9 mouse cellular contexts compared by ENCODE assay signal in genomic region chr11:102448327-102448726, GRCm38 (mm10). TPM values are rescaled to one million over a fixed set of nuclear protein-coding genes. Genes with fewer than 3 reads are reported as not detected.
A peak's percentile ranks its signal among the peaks of the same experiment; 100 is the strongest.
DNase-seq lines count a peak whose midpoint lies in the region; ATAC-seq and TF ChIP-seq lines count a peak whose summit lies in the region.
"Had no signal": no experiment of that assay in that cellular context is flagged by ENCODE, and none has a peak within 500 bp of the region (broad histone marks: within the 10 kb centered on the region; RNA-seq: fewer than 3 reads in every experiment).

No protein-coding gene starts in this region.

- peaks cover 63% of the 10 kb centered on the region for H3K27me3 ChIP-seq in hindbrain, embryonic 10.5 days (ENCODE audit: insufficient read depth, poor library complexity, severe bottlenecking)
- H3K27me3 ChIP-seq in hindbrain, embryonic 11.5 days (ENCODE audit: control insufficient read depth, insufficient read depth, low read length) = peaks cover 5% of the 10 kb centered on the region; the same call in 1 of the 2 replicates
- H3K27me3 ChIP-seq in forebrain, postnatal 0 days (ENCODE audit: insufficient read depth, low read length) = no peaks in the 10 kb centered on the region
- no peaks in the 10 kb centered on the region for H3K27me3 ChIP-seq in stomach, postnatal 0 days (ENCODE audit: control insufficient read depth, insufficient read depth, low read length)
- H3K27me3 ChIP-seq in liver, embryonic 12.5 days (replicated peaks) = peaks cover 79% of the 10 kb centered on the region

- no peaks in the 10 kb centered on the region for H3K9me3 ChIP-seq in hindbrain, embryonic 10.5 days
- no peaks in the 10 kb centered on the region for H3K9me3 ChIP-seq in hindbrain, embryonic 11.5 days (ENCODE audit: control insufficient read depth, low read length)
- H3K9me3 ChIP-seq in forebrain, postnatal 0 days (ENCODE audit: low read length) = no peaks in the 10 kb centered on the region
- H3K9me3 ChIP-seq in stomach, postnatal 0 days (ENCODE audit: control insufficient read depth, low read length) = no peaks in the 10 kb centered on the region
- H3K9me3 ChIP-seq in liver, embryonic 12.5 days (replicated peaks) = no peaks in the 10 kb centered on the region

- peak overlapping the region; percentile 94; the same call in 1 of the 2 replicates for H3K4me3 ChIP-seq in hindbrain, embryonic 10.5 days
- no peak overlapping the region for H3K4me3 ChIP-seq in hindbrain, embryonic 11.5 days (ENCODE audit: low read depth, low read length)
- no peak overlapping the region; the same call in 1 of the 2 replicates for H3K4me3 ChIP-seq in forebrain, postnatal 0 days (ENCODE audit: low read depth, low read length)
- H3K4me3 ChIP-seq in stomach, postnatal 0 days (ENCODE audit: low read depth, low read length) = no peak overlapping the region
- no peak overlapping the region for H3K4me3 ChIP-seq in liver, embryonic 12.5 days

- no peak for DNase-seq in hindbrain, embryonic 10.5 days (ENCODE audit: low spot score)
- DNase-seq in hindbrain, embryonic 11.5 days (ENCODE audit: low spot score) = no peak
- peak; percentile 61 to 64 for DNase-seq in right cerebral cortex, adult 2 months (ENCODE audit: low spot score in 2 of 2)
- DNase-seq in right cerebral cortex, postnatal 14 days = no peak
- no peak for DNase-seq in forebrain, postnatal 0 days
- DNase-seq in stomach, postnatal 0 days (ENCODE audit: low spot score) = no peak
- no peak for DNase-seq in gastrocnemius, adult 18-20 months (ENCODE audit: low spot score)
- DNase-seq: liver had no signal

- H3K4me2 ChIP-seq in hindbrain, embryonic 11.5 days (replicated peaks; ENCODE audit: low read depth, low read length) = no peak overlapping the region
- peak overlapping the region; percentile 85 for H3K4me2 ChIP-seq in forebrain, postnatal 0 days (ENCODE audit: low read depth)
- H3K4me2 ChIP-seq in stomach, postnatal 0 days (replicated peaks; ENCODE audit: low read depth) = 0 out of 2 replicates have a peak overlapping the region, but pooled peaks have one; percentile 96
- H3K4me2 ChIP-seq in liver, embryonic 12.5 days = no peak overlapping the region

- ATAC-seq in hindbrain, embryonic 11.5 days (ENCODE audit: low FRiP score) = no peak
- ATAC-seq in forebrain, postnatal 0 days = no peak
- no peak for ATAC-seq in stomach, postnatal 0 days (ENCODE audit: low FRiP score, low TSS enrichment)
- no peak for ATAC-seq in liver, embryonic 12.5 days

- TF ChIP-seq EP300 in stomach, postnatal 0 days (optimal IDR thresholded peaks at IDR 0.05) = no peak

- H3K27ac ChIP-seq in hindbrain, embryonic 10.5 days = no peak overlapping the region
- H3K27ac ChIP-seq in hindbrain, embryonic 11.5 days (ENCODE audit: low read depth, low read length) = no peak overlapping the region
- H3K27ac ChIP-seq in forebrain, postnatal 0 days (ENCODE audit: low read depth, low read length) = peak overlapping the region; percentile 50; the same call in 1 of the 2 replicates
- H3K27ac ChIP-seq in stomach, postnatal 0 days (replicated peaks) = peak overlapping the region; percentile 31
- H3K27ac ChIP-seq in liver, embryonic 12.5 days = no peak overlapping the region

- WGBS in hindbrain, embryonic 10.5 days = 13% methylated on average over 8 of the region's 8 CpGs
- WGBS in hindbrain, embryonic 11.5 days = 13% methylated on average over 8 of the region's 8 CpGs
- WGBS in forebrain, postnatal 0 days = 14% methylated on average over 8 of the region's 8 CpGs
- WGBS in stomach, postnatal 0 days = 23% methylated on average over 8 of the region's 8 CpGs
- 15% methylated on average over 8 of the region's 8 CpGs for WGBS in liver, embryonic 12.5 days (ENCODE audit: insufficient replicate concordance)

- peaks cover 63% of the 10 kb centered on the region for H3K4me1 ChIP-seq in hindbrain, embryonic 10.5 days (replicated peaks)
- H3K4me1 ChIP-seq in hindbrain, embryonic 11.5 days (replicated peaks; ENCODE audit: control insufficient read depth, insufficient read depth, low read length) = peaks cover 15% of the 10 kb centered on the region
- peaks cover 24% of the 10 kb centered on the region for H3K4me1 ChIP-seq in forebrain, postnatal 0 days (ENCODE audit: insufficient read depth)
- peaks cover 15% of the 10 kb centered on the region for H3K4me1 ChIP-seq in stomach, postnatal 0 days (replicated peaks; ENCODE audit: control insufficient read depth, insufficient read depth)
- H3K4me1 ChIP-seq in liver, embryonic 12.5 days = peaks cover 34% of the 10 kb centered on the region

- H3K36me3 ChIP-seq in hindbrain, embryonic 10.5 days = peaks cover 10% of the 10 kb centered on the region
- H3K36me3 ChIP-seq in hindbrain, embryonic 11.5 days (ENCODE audit: control insufficient read depth, insufficient read depth, low read length) = no peaks in the 10 kb centered on the region
- H3K36me3 ChIP-seq in forebrain, postnatal 0 days (ENCODE audit: insufficient read depth) = peaks cover 8% of the 10 kb centered on the region; the same call in 1 of the 2 replicates
- H3K36me3 ChIP-seq in stomach, postnatal 0 days (ENCODE audit: control insufficient read depth, insufficient read depth, low read length) = no peaks in the 10 kb centered on the region
- H3K36me3 ChIP-seq in liver, embryonic 12.5 days = no peaks in the 10 kb centered on the region

- TF ChIP-seq CTCF in forebrain, postnatal 0 days (IDR thresholded peaks at IDR 0.05; ENCODE audit: low read depth) = no peak
- no peak for TF ChIP-seq CTCF in stomach, postnatal 0 days (IDR thresholded peaks at IDR 0.05; ENCODE audit: low read depth)

- H3K9ac ChIP-seq in hindbrain, embryonic 11.5 days (ENCODE audit: low read depth, low read length) = no peak overlapping the region
- H3K9ac ChIP-seq in forebrain, postnatal 0 days = no peak overlapping the region
- H3K9ac ChIP-seq in stomach, postnatal 0 days (ENCODE audit: low read length) = no peak overlapping the region
- no peak overlapping the region for H3K9ac ChIP-seq in liver, embryonic 12.5 days

RNA-seq across cellular contexts. Expression of gene Fam171a2, which starts 0.8 kb away (rescaled TPM):
- polyA plus RNA-seq in hindbrain, embryonic 10.5 days (2016; fragmentation: Nextera tagmentation; extraction: Ambion mirVana) = 5.2 and 8.3 TPM in 2 replicates
- polyA plus RNA-seq in hindbrain, embryonic 11.5 days (2014; fragmentation: Nextera tagmentation; extraction: Ambion mirVana) = 10.7 and 11.7 TPM in 2 replicates
- total RNA-seq in forebrain, postnatal 0 days (2014; rRNA removed) = 351 and 361 TPM in 2 replicates
- 26.2 and 26.9 TPM in 2 replicates for polyA plus RNA-seq in forebrain, postnatal 0 days (2015; fragmentation: Nextera tagmentation; extraction: Ambion mirVana)
- polyA plus RNA-seq in stomach, postnatal 0 days (2015; fragmentation: Nextera tagmentation; extraction: Ambion mirVana) = 2.0 and 2.9 TPM in 2 replicates
- polyA plus RNA-seq in liver, embryonic 12.5 days (2016; fragmentation: Nextera tagmentation; extraction: Ambion mirVana) = 1.3 and 1.9 TPM in 2 replicates
- 1 to 10 TPM in 1 of 2 experiments, under 1 TPM in 1; 0.62 to 1.1 TPM for total RNA-seq in gastrocnemius, adult 18-20 months (2021)

RNA-seq across cellular contexts. Expression of gene Grn, which starts 18.2 kb away (rescaled TPM):
- 76.8 and 88.9 TPM in 2 replicates for polyA plus RNA-seq in hindbrain, embryonic 10.5 days (2016; fragmentation: Nextera tagmentation; extraction: Ambion mirVana)
- polyA plus RNA-seq in hindbrain, embryonic 11.5 days (2014; fragmentation: Nextera tagmentation; extraction: Ambion mirVana) = 43.3 and 47.2 TPM in 2 replicates
- 49.5 and 66.2 TPM in 2 replicates for total RNA-seq in forebrain, postnatal 0 days (2014; rRNA removed)
- 72.3 and 86.6 TPM in 2 replicates for polyA plus RNA-seq in forebrain, postnatal 0 days (2015; fragmentation: Nextera tagmentation; extraction: Ambion mirVana)
- polyA plus RNA-seq in stomach, postnatal 0 days (2015; fragmentation: Nextera tagmentation; extraction: Ambion mirVana) = 126 and 142 TPM in 2 replicates
- 55.8 and 58.1 TPM in 2 replicates for polyA plus RNA-seq in liver, embryonic 12.5 days (2016; fragmentation: Nextera tagmentation; extraction: Ambion mirVana)
- total RNA-seq in gastrocnemius, adult 18-20 months (2021) = 10 to 100 TPM; 17.1 to 20.7 TPM

RNA-seq across cellular contexts. Expression of gene Itga2b, which starts 21.6 kb away (rescaled TPM):
- 5.6 and 8.3 TPM in 2 replicates for polyA plus RNA-seq in hindbrain, embryonic 10.5 days (2016; fragmentation: Nextera tagmentation; extraction: Ambion mirVana)
- 3.9 and 5.5 TPM in 2 replicates for polyA plus RNA-seq in hindbrain, embryonic 11.5 days (2014; fragmentation: Nextera tagmentation; extraction: Ambion mirVana)
- 2.2 and 3.7 TPM in 2 replicates for total RNA-seq in forebrain, postnatal 0 days (2014; rRNA removed)
- 8.7 and 12.4 TPM in 2 replicates for polyA plus RNA-seq in forebrain, postnatal 0 days (2015; fragmentation: Nextera tagmentation; extraction: Ambion mirVana)
- 5.4 and 6.5 TPM in 2 replicates for polyA plus RNA-seq in stomach, postnatal 0 days (2015; fragmentation: Nextera tagmentation; extraction: Ambion mirVana)
- polyA plus RNA-seq in liver, embryonic 12.5 days (2016; fragmentation: Nextera tagmentation; extraction: Ambion mirVana) = 82.1 and 88.2 TPM in 2 replicates
- total RNA-seq in gastrocnemius, adult 18-20 months (2021) = 1 to 10 TPM in 1 of 2 experiments, under 1 TPM in 1; 0.64 to 1.4 TPM

RNA-seq across cellular contexts. Expression of gene Slc25a39, which starts 40.6 kb away (rescaled TPM):
- 236 TPM in 2 replicates for polyA plus RNA-seq in hindbrain, embryonic 10.5 days (2016; fragmentation: Nextera tagmentation; extraction: Ambion mirVana)
- polyA plus RNA-seq in hindbrain, embryonic 11.5 days (2014; fragmentation: Nextera tagmentation; extraction: Ambion mirVana) = 152 and 166 TPM in 2 replicates
- 96.3 and 114 TPM in 2 replicates for total RNA-seq in forebrain, postnatal 0 days (2014; rRNA removed)
- polyA plus RNA-seq in forebrain, postnatal 0 days (2015; fragmentation: Nextera tagmentation; extraction: Ambion mirVana) = 120 and 129 TPM in 2 replicates
- 189 and 200 TPM in 2 replicates for polyA plus RNA-seq in stomach, postnatal 0 days (2015; fragmentation: Nextera tagmentation; extraction: Ambion mirVana)
- 365 and 367 TPM in 2 replicates for polyA plus RNA-seq in liver, embryonic 12.5 days (2016; fragmentation: Nextera tagmentation; extraction: Ambion mirVana)
- 10 to 100 TPM; 61.2 to 62.0 TPM for total RNA-seq in gastrocnemius, adult 18-20 months (2021)

RNA-seq across cellular contexts. Expression of gene Rundc3a, which starts 55.1 kb away (rescaled TPM):
- polyA plus RNA-seq in hindbrain, embryonic 10.5 days (2016; fragmentation: Nextera tagmentation; extraction: Ambion mirVana) = 23.5 and 57.0 TPM in 2 replicates
- 43.3 and 47.8 TPM in 2 replicates for polyA plus RNA-seq in hindbrain, embryonic 11.5 days (2014; fragmentation: Nextera tagmentation; extraction: Ambion mirVana)
- 306 and 418 TPM in 2 replicates for total RNA-seq in forebrain, postnatal 0 days (2014; rRNA removed)
- 118 and 121 TPM in 2 replicates for polyA plus RNA-seq in forebrain, postnatal 0 days (2015; fragmentation: Nextera tagmentation; extraction: Ambion mirVana)
- polyA plus RNA-seq in stomach, postnatal 0 days (2015; fragmentation: Nextera tagmentation; extraction: Ambion mirVana) = 5.1 and 5.9 TPM in 2 replicates
- polyA plus RNA-seq in liver, embryonic 12.5 days (2016; fragmentation: Nextera tagmentation; extraction: Ambion mirVana) = 1.9 and 2.1 TPM in 2 replicates
- not detected for total RNA-seq in gastrocnemius, adult 18-20 months (2021)

Comparison
In these comparisons a context has a peak if more than half of its experiments do, and no peak if none do; other contexts are left out.
1. DNase-seq: peak in right cerebral cortex, adult 2 months (2 of 2); none in hindbrain, embryonic 10.5 days (single experiment), hindbrain, embryonic 11.5 days (single experiment), right cerebral cortex, postnatal 14 days (single experiment), forebrain, postnatal 0 days (single experiment), stomach, postnatal 0 days (single experiment) and gastrocnemius, adult 18-20 months (single experiment).
2. H3K27ac ChIP-seq: peak in forebrain, postnatal 0 days (single experiment) and stomach, postnatal 0 days (single experiment); none in hindbrain, embryonic 10.5 days (single experiment), hindbrain, embryonic 11.5 days (single experiment) and liver, embryonic 12.5 days (single experiment).
3. H3K4me2 ChIP-seq: peak in forebrain, postnatal 0 days (single experiment) and stomach, postnatal 0 days (single experiment); none in hindbrain, embryonic 11.5 days (single experiment) and liver, embryonic 12.5 days (single experiment).